ENCODE assay signal across 23 mouse cellular contexts in genomic region chr15:9114599-9114998, GRCm38 (mm10). TPM values are rescaled to one million over a fixed set of nuclear protein-coding genes. Genes with fewer than 3 reads are reported as not detected.
A peak's percentile ranks its signal among the peaks of the same experiment; 100 is the strongest.
DNase-seq lines count a peak whose midpoint lies in the region; ATAC-seq and TF ChIP-seq lines count a peak whose summit lies in the region.
"Had no signal": no experiment of that assay in that cellular context is flagged by ENCODE, and none has a peak within 500 bp of the region (broad histone marks: within the 10 kb centered on the region; RNA-seq: fewer than 3 reads in every experiment).

No protein-coding gene starts in this region.

- 67% methylated on average over 5 of the region's 5 CpGs for WGBS in kidney, embryonic 15.5 days
- 42% methylated on average over 5 of the region's 5 CpGs for WGBS in intestine, embryonic 15.5 days
- 34% methylated on average over 5 of the region's 5 CpGs for WGBS in intestine, embryonic 16.5 days
- 67% methylated on average over 5 of the region's 5 CpGs for WGBS in liver, embryonic 15.5 days (ENCODE audit: insufficient replicate concordance)
- 89% methylated on average over 5 of the region's 5 CpGs for WGBS in forebrain, postnatal 0 days
- 88% methylated on average over 5 of the region's 5 CpGs for WGBS in limb, embryonic 10.5 days

- no peak overlapping the region for H3K4me2 ChIP-seq in kidney, embryonic 15.5 days
- H3K4me2 ChIP-seq in intestine, embryonic 15.5 days (replicated peaks) = no peak overlapping the region
- no peak overlapping the region for H3K4me2 ChIP-seq in intestine, embryonic 16.5 days (ENCODE audit: low read depth, low read length)
- H3K4me2 ChIP-seq in liver, embryonic 15.5 days = no peak overlapping the region
- H3K4me2 ChIP-seq in forebrain, postnatal 0 days (ENCODE audit: low read depth) = no peak overlapping the region
- H3K4me2 ChIP-seq: embryonic facial prominence, embryonic 12.5 days; forebrain, embryonic 13.5 days; lung, embryonic 15.5 days had no signal

- TF ChIP-seq CTCF in forebrain, postnatal 0 days (IDR thresholded peaks at IDR 0.05; ENCODE audit: low read depth) = no peak

- H3K27ac ChIP-seq in kidney, embryonic 15.5 days = no peak overlapping the region
- H3K27ac ChIP-seq in intestine, embryonic 15.5 days = no peak overlapping the region
- no peak overlapping the region for H3K27ac ChIP-seq in intestine, embryonic 16.5 days (ENCODE audit: low read length)
- peak overlapping the region; percentile 62; the same call in 1 of the 2 replicates for H3K27ac ChIP-seq in liver, embryonic 15.5 days (replicated peaks)
- H3K27ac ChIP-seq in forebrain, postnatal 0 days (ENCODE audit: low read depth, low read length) = no peak overlapping the region
- no peak overlapping the region for H3K27ac ChIP-seq in limb, embryonic 10.5 days
- H3K27ac ChIP-seq: embryonic facial prominence, embryonic 12.5 days; forebrain, embryonic 13.5 days; hindbrain, embryonic 10.5 days; hindbrain, postnatal 0 days; left cerebral cortex, adult 2 months; lung, embryonic 15.5 days had no signal

- H3K27me3 ChIP-seq in kidney, embryonic 15.5 days = no peaks in the 10 kb centered on the region
- H3K27me3 ChIP-seq in intestine, embryonic 15.5 days (replicated peaks) = no peaks in the 10 kb centered on the region
- no peaks in the 10 kb centered on the region for H3K27me3 ChIP-seq in intestine, embryonic 16.5 days (replicated peaks; ENCODE audit: control insufficient read depth, insufficient read depth, low read length)
- no peaks in the 10 kb centered on the region for H3K27me3 ChIP-seq in liver, embryonic 15.5 days
- H3K27me3 ChIP-seq in forebrain, postnatal 0 days (ENCODE audit: insufficient read depth, low read length) = no peaks in the 10 kb centered on the region
- no peaks in the 10 kb centered on the region for H3K27me3 ChIP-seq in limb, embryonic 10.5 days (ENCODE audit: low read depth, poor library complexity, severe bottlenecking)
- H3K27me3 ChIP-seq: embryonic facial prominence, embryonic 12.5 days; forebrain, embryonic 13.5 days; lung, embryonic 15.5 days had no signal

- H3K9me3 ChIP-seq in kidney, embryonic 15.5 days (replicated peaks) = no peaks in the 10 kb centered on the region
- no peaks in the 10 kb centered on the region for H3K9me3 ChIP-seq in intestine, embryonic 15.5 days
- no peaks in the 10 kb centered on the region for H3K9me3 ChIP-seq in intestine, embryonic 16.5 days (ENCODE audit: control insufficient read depth, low read length)
- H3K9me3 ChIP-seq in liver, embryonic 15.5 days (replicated peaks) = no peaks in the 10 kb centered on the region
- H3K9me3 ChIP-seq in forebrain, postnatal 0 days (ENCODE audit: low read length) = no peaks in the 10 kb centered on the region
- no peaks in the 10 kb centered on the region for H3K9me3 ChIP-seq in limb, embryonic 10.5 days (replicated peaks)
- H3K9me3 ChIP-seq: embryonic facial prominence, embryonic 12.5 days; forebrain, embryonic 13.5 days; hindbrain, embryonic 10.5 days; lung, embryonic 15.5 days had no signal

- no peak overlapping the region for H3K4me3 ChIP-seq in kidney, embryonic 15.5 days (replicated peaks)
- H3K4me3 ChIP-seq in intestine, embryonic 15.5 days (replicated peaks) = no peak overlapping the region
- no peak overlapping the region for H3K4me3 ChIP-seq in intestine, embryonic 16.5 days (ENCODE audit: low read length)
- H3K4me3 ChIP-seq in liver, embryonic 15.5 days (replicated peaks) = no peak overlapping the region
- H3K4me3 ChIP-seq in forebrain, postnatal 0 days (ENCODE audit: low read depth, low read length) = no peak overlapping the region
- no peak overlapping the region for H3K4me3 ChIP-seq in limb, embryonic 10.5 days
- H3K4me3 ChIP-seq: embryonic facial prominence, embryonic 12.5 days; erythroblast, embryonic 14.5 days; forebrain, embryonic 13.5 days; hindbrain, embryonic 10.5 days; left cerebral cortex, adult 2 months; lung, embryonic 15.5 days; myocyte had no signal

- H3K4me1 ChIP-seq in kidney, embryonic 15.5 days = no peaks in the 10 kb centered on the region
- 0 out of 2 replicates have a peak, but pooled peaks cover 2% of the 10 kb centered on the region for H3K4me1 ChIP-seq in intestine, embryonic 15.5 days (replicated peaks)
- peaks cover 9% of the 10 kb centered on the region; the same call in 1 of the 2 replicates for H3K4me1 ChIP-seq in intestine, embryonic 16.5 days (ENCODE audit: control insufficient read depth, insufficient read depth, low read length)
- peaks cover 10% of the 10 kb centered on the region; the same call in 1 of the 2 replicates for H3K4me1 ChIP-seq in liver, embryonic 15.5 days (replicated peaks)
- H3K4me1 ChIP-seq in forebrain, postnatal 0 days (ENCODE audit: insufficient read depth) = no peaks in the 10 kb centered on the region
- H3K4me1 ChIP-seq in limb, embryonic 10.5 days = no peaks in the 10 kb centered on the region
- H3K4me1 ChIP-seq: embryonic facial prominence, embryonic 12.5 days; forebrain, embryonic 13.5 days; hindbrain, embryonic 10.5 days; lung, embryonic 15.5 days had no signal

- no peak for DNase-seq in kidney, postnatal 4 days
- DNase-seq in forebrain, postnatal 0 days = no peak
- no peak for DNase-seq in limb, embryonic 10.5 days (ENCODE audit: low spot score)
- DNase-seq: adrenal gland, adult 2 months; cerebellum, adult 9-11 months; gastrocnemius, postnatal 25 days; layer of hippocampus, adult 9-11 months; left cerebral cortex, postnatal 4 days; lung, postnatal 4 days; thymus, adult 18-20 months; thymus, postnatal 4 days had no signal

- H3K9ac ChIP-seq in kidney, embryonic 15.5 days = no peak overlapping the region
- H3K9ac ChIP-seq in intestine, embryonic 15.5 days = no peak overlapping the region
- no peak overlapping the region for H3K9ac ChIP-seq in intestine, embryonic 16.5 days (ENCODE audit: low read depth, low read length)
- H3K9ac ChIP-seq in liver, embryonic 15.5 days = no peak overlapping the region
- H3K9ac ChIP-seq in forebrain, postnatal 0 days = no peak overlapping the region
- H3K9ac ChIP-seq: embryonic facial prominence, embryonic 12.5 days; forebrain, embryonic 13.5 days; lung, embryonic 15.5 days had no signal

- 0 out of 2 replicates have a peak, but pooled peaks have one; percentile 9 for ATAC-seq in kidney, embryonic 15.5 days (replicated peaks; ENCODE audit: low FRiP score)
- peak; percentile 64 for ATAC-seq in intestine, embryonic 15.5 days
- ATAC-seq in intestine, embryonic 16.5 days = peak; percentile 48
- ATAC-seq in liver, embryonic 15.5 days (ENCODE audit: insufficient read depth) = peak; percentile 84
- ATAC-seq in forebrain, postnatal 0 days = no peak
- ATAC-seq: forebrain, embryonic 13.5 days; hindbrain, postnatal 0 days had no signal

- peaks cover 91% of the 10 kb centered on the region for H3K36me3 ChIP-seq in kidney, embryonic 15.5 days
- peaks cover 31% of the 10 kb centered on the region for H3K36me3 ChIP-seq in intestine, embryonic 15.5 days
- peaks cover 17% of the 10 kb centered on the region for H3K36me3 ChIP-seq in intestine, embryonic 16.5 days (ENCODE audit: control insufficient read depth, insufficient read depth, low read length)
- H3K36me3 ChIP-seq in liver, embryonic 15.5 days (replicated peaks) = peaks cover 93% of the 10 kb centered on the region
- H3K36me3 ChIP-seq in forebrain, postnatal 0 days (ENCODE audit: insufficient read depth) = peaks cover 50% of the 10 kb centered on the region
- H3K36me3 ChIP-seq in limb, embryonic 10.5 days = peaks cover 95% of the 10 kb centered on the region

RNA-seq across cellular contexts. Expression of gene Lmbrd2, which starts 25.8 kb away (rescaled TPM):
- polyA plus RNA-seq in kidney, embryonic 15.5 days (2015; fragmentation: Nextera tagmentation; extraction: Ambion mirVana) = 3.6 and 3.7 TPM in 2 replicates
- polyA plus RNA-seq in intestine, embryonic 15.5 days (2015; fragmentation: Nextera tagmentation; extraction: Ambion mirVana) = 3.4 and 3.9 TPM in 2 replicates
- 3.1 and 3.6 TPM in 2 replicates for polyA plus RNA-seq in intestine, embryonic 16.5 days (2015; fragmentation: Nextera tagmentation; extraction: Ambion mirVana)
- 1.4 and 1.8 TPM in 2 replicates for polyA plus RNA-seq in liver, embryonic 15.5 days (2015; fragmentation: Nextera tagmentation; extraction: Ambion mirVana)
- total RNA-seq in forebrain, postnatal 0 days (2014; rRNA removed) = 19.2 and 23.2 TPM in 2 replicates
- polyA plus RNA-seq in forebrain, postnatal 0 days (2015; fragmentation: Nextera tagmentation; extraction: Ambion mirVana) = 2.3 and 3.3 TPM in 2 replicates
- 1.3 and 2.0 TPM in 2 replicates for polyA plus RNA-seq in limb, embryonic 10.5 days (2016; fragmentation: Nextera tagmentation; extraction: Ambion mirVana)

RNA-seq across cellular contexts. Expression of gene Skp2, which starts 40.6 kb away (rescaled TPM):
- 81.1 and 81.9 TPM in 2 replicates for polyA plus RNA-seq in kidney, embryonic 15.5 days (2015; fragmentation: Nextera tagmentation; extraction: Ambion mirVana)
- 53.8 and 59.5 TPM in 2 replicates for polyA plus RNA-seq in intestine, embryonic 15.5 days (2015; fragmentation: Nextera tagmentation; extraction: Ambion mirVana)
- 43.5 and 47.8 TPM in 2 replicates for polyA plus RNA-seq in intestine, embryonic 16.5 days (2015; fragmentation: Nextera tagmentation; extraction: Ambion mirVana)
- polyA plus RNA-seq in liver, embryonic 15.5 days (2015; fragmentation: Nextera tagmentation; extraction: Ambion mirVana) = 19.5 and 20.6 TPM in 2 replicates
- 11.0 and 11.5 TPM in 2 replicates for total RNA-seq in forebrain, postnatal 0 days (2014; rRNA removed)
- polyA plus RNA-seq in forebrain, postnatal 0 days (2015; fragmentation: Nextera tagmentation; extraction: Ambion mirVana) = 8.0 and 9.5 TPM in 2 replicates
- 128 and 138 TPM in 2 replicates for polyA plus RNA-seq in limb, embryonic 10.5 days (2016; fragmentation: Nextera tagmentation; extraction: Ambion mirVana)

RNA-seq across cellular contexts. Expression of gene Nadk2, which starts 43.5 kb away (rescaled TPM):
- polyA plus RNA-seq in kidney, embryonic 15.5 days (2015; fragmentation: Nextera tagmentation; extraction: Ambion mirVana) = 27.0 and 27.3 TPM in 2 replicates
- polyA plus RNA-seq in intestine, embryonic 15.5 days (2015; fragmentation: Nextera tagmentation; extraction: Ambion mirVana) = 49.0 and 50.4 TPM in 2 replicates
- 19.7 and 44.7 TPM in 2 replicates for polyA plus RNA-seq in intestine, embryonic 16.5 days (2015; fragmentation: Nextera tagmentation; extraction: Ambion mirVana)
- polyA plus RNA-seq in liver, embryonic 15.5 days (2015; fragmentation: Nextera tagmentation; extraction: Ambion mirVana) = 97.8 and 101 TPM in 2 replicates
- 30.7 and 33.3 TPM in 2 replicates for total RNA-seq in forebrain, postnatal 0 days (2014; rRNA removed)
- 19.3 and 22.6 TPM in 2 replicates for polyA plus RNA-seq in forebrain, postnatal 0 days (2015; fragmentation: Nextera tagmentation; extraction: Ambion mirVana)
- 29.2 and 30.8 TPM in 2 replicates for polyA plus RNA-seq in limb, embryonic 10.5 days (2016; fragmentation: Nextera tagmentation; extraction: Ambion mirVana)
